Mouse (Mus musculus) cerebellum, adult (tissue): ENCODE data around the gene Mymx.
"Not testable (repeated sequence)": the region's sequence is repeated elsewhere in the genome, so short reads cannot be mapped to it uniquely, and the experiment has no call there.

ENCODE experiments used
- ATAC-seq: cut with Nextera tagmentation; 2 replicates; pipeline ENCODE4 v1.9.2; 2017; ENCODE audit warnings: mild to moderate bottlenecking, moderate library complexity, mixed read lengths; ENCODE audit not compliant: insufficient number of reproducible peaks, low FRiP score, low TSS enrichment

Mymx gene

DNA sequence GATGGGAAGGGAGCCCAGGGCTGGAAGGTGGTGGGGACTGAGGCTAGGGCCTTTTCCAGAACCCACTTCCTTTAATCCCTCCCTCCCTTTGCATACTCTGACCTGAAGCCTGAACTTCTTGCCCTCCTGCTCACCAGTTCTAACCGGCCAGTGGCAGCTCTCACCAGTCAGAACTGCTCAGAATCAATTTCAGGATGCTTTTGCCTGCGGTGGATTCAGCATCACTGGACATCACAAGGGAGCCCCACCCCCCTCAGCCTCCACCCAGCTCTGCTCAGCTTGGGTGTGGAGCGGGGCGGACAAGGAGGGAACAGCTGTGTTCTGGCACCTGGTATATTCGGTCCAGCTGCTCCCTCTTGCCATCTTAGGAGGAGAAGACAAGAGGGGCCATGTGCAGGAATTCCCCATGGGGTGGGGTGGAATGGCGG is at the start of gene Mymx:
Gene Mymx, minus strand, starts transcription at position 226 of the 428 bp plus-strand sequence.
- ATAC-seq: no peak

DNA sequence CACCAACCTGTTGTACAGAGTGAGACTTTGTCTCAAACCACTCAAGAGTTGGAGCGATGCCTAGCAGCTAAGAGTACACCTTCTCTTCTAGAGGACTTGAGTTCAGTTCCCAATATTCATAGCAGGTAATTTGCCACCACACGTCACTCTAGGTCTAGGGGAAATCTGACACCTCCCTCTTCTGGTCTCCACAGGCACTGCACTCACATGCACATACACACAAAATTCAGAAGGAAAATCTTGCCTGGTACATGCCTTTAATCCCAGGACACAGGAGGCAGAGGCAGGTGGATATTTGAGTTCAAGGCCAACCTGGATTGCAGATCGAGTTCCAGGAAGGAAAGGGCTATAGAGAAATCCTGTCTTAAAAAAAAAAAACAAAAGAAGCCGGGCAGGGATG is 42.3 kb upstream of the Mymx start:
- no peak for ATAC-seq

DNA sequence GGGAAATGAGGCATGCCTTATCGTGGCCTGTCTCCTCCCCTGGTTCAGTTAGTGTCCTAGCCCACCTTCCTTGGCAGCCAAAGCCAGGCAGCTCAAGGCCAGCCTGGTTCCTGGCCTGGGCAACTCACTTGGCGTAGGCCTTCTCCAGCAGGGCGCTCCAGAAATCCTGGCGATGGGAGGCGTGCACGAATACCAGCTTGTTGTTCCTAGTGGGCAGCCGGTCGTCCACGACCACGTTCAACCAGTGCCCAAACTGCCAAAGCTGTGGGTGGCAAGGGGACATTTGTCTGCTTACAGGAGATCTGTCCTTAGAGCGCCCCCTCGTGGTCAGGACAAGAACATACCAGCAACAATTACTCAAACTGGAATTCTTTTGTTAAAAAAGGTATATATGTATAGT is 40.8 kb upstream of the Mymx start:
- ATAC-seq: no peak; the same call in 1 of the 2 replicates

DNA sequence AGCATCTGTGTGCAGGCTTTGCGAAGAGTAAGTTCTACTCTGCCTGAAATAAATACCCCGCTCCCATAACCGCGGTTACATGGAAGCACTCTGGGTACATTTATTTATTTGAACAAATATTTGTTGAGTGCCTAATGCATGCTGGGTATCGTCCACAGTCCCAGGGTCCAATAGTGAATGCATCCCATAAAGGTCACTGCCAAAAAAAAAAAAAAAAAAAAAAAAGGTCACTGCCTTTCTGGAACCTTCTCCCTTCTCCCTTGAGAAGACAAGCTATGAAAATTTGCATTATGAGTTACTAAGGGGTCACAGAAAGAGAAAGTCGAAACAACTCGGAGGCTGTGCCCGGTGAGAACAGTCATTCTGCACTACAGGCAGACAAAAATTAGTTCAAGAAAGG is 40.1 kb upstream of the Mymx start:
- ATAC-seq: no peak

DNA sequence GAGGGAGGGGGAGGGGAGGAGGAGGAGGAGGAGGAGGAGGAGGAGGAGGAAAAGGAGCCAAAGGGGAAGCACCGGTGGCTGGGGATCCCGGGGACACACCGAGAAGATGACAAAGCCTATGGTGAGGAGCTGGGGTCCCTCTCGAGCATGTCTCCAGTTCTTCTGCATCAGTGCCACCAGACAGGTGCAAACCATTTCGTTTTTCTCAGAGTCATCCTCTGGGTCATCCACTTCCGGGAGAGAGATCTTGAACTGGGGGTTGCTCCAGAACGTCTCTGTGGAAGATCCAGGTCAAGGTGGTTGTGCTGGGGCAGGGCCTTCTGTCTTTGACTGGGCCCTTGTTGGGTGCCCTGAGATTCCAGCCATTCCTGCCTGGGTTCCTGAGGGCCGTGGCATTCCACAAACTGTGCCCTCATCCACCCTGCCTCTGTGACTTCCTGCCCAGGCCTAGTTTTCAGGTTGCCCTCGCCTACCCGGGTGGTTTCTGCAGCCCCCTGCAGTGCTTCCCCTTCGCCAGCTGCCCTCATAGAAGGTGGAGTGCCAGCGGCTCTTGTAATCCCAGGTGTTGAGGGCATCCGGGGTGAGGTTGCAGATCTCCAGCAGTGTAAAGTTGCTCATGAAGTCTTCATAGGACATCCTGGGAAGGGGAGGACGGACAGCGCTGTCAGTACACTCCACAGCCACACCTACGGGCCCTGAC is 36.8 kb upstream of the Mymx start:
- no peak for ATAC-seq

DNA sequence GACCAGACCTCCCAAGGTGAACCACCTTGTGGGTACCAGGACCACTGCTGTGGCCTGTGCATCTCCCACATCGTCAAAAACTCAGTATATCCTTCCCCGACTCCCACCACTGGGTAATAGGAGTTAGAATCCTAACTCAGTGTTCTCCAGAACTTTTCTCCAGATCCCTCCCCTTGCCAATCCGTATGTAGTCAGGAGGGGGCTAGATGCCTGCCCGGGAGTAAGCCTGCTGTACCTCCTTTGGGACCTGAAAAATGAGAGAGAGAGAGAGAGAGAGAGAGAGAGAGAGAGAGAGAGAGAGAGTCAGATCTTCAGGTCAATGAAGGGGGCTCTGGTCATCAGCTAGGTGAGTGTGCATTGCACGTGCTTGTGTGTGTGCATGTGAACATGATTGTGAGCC is 32.1 kb upstream of the Mymx start:
- ATAC-seq: no peak

DNA sequence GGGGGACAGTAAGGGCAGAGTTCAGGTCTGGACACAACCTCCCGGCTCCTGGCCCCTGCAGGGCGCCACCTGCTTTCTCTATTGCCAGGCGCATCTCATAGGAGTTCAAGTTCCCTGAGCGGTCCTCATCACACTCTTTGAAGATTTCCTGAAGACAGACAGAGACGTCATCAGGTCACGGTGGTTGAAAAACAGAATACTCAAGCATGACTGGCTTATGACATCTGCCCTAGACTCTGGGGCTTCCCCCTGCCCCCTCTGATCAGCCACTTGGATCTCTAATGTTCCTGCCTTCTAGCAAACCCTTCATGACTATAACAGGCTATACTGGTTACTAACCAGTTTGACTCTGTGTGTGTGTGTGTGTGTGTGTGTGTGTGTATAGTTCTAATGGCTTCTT is 30.0 kb upstream of the Mymx start:
- ATAC-seq: no peak

DNA sequence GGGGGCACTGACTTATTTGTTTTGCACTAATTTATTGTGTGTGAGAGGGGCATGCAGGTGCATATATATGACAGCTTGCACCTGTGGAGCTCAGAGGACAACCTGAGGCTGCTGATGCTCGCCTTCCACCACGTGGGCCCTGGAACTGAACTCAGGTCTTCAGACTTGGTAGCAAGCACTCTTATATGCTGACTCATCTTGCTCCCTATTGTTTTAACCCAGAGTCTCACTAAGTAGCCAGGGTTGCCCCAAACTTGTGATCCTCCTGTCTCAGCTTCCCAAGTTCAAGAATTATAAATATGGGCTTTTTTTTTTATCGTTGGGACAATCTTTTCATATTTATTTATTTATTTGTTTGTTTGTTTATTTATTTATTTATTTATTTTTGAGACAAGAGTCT is 29.1 kb upstream of the Mymx start:
- ATAC-seq: no peak

DNA sequence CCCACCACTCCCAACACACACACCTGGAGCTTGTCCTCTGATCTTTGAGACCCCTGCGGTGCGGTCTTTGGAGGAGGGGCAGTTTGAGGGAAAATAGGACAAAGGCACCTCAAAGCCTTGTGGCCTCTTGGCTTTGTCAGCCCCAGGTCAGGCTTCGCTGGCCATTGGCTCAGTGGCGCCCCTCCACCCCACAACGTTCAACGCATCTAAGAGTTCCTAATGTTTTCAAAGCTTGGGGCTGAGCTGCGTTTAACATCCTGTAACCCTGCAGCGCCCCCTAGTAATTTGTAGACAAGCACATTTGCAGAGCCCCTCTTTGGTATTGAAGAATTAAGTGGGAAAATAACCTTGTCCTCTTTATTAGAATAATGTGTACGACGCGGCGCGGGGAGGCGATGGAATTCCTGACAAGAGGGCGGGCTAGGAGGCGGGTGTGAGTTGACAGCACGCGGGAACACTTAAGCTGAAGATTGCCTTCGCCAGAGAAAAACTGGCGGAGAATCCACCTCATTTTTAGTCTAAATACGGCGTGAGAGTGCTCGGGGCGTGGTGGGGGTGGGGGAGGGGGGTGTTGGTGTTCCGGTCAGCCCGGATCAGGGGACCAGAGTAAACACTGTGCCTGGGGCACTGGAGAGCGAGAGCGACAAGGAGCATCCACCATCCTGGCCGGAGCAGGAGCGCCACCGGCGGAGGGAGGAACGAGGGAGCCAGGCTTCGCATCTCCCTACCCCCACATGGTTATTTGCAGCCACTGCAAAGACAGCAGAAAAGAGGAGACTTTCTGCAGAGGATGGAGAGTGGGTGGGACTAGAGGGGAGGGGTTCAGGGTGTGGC is 28.2 kb upstream of the Mymx start:
- ATAC-seq: peak; percentile 80

DNA sequence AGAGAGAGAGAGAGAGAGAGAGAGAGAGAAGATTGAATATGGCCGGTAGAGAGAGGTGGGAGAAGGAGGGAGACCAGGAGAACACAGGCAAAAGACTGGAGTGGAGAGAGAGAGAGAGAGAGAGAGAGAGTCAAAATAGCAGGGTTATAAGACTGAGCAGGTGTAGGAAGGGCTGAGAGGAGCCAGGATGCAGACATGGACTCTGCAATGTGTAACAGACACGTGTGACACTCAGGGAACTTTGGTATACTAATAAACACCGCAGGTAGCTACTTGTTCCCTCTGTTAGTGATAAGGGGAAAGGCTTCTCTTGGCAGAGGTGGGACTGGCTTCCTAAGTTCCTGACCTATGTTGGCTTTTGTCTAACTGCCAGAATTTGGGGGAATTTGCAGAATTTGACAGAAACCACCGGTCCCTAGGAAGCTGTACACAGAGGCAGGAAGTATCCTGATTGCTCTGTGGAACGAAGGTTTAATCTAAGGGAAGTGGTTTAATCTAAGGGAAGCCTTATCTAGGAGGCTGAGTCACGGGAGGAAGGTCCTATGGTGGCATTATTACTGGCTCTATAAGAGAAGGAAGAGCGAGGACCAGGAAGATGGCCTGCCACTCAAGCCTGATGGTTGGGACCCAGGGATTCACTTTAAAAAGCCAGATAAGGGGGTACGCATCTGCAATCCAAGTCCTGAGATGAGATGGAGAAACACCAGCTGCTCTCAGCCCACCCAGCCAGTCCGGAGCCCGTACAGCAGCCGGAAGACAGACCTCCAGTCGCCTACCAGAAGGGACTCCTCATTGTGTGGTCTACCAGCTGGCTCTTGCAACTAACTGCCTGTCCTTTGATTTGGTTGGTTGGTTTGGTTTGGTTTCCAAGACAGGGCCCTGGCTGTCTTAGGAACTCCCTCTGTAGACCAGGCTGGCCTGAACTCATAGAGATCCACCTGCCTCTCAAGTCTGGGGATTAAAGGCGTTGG is 27.3 kb upstream of the Mymx start:
- no peak for ATAC-seq

DNA sequence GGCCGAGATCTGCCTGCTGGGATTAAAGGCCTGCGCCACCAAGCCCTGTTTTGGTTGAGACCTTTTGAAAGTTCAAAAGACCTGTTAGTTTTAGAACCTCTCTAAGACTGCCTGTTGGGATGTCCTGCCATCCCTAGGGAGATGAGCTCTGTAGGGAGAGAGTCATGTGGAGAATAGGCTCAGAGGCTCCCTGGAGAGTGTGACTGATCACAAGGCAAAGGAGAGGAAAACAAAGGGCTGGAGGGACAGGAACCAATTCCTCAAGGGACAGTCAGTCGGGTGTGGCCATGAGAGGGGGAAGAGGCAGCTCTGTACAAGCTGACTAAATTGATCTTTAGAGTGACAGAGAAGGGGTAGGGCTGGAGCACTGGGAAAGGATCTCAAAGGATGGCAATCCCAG is 26.3 kb upstream of the Mymx start:
- no peak for ATAC-seq

DNA sequence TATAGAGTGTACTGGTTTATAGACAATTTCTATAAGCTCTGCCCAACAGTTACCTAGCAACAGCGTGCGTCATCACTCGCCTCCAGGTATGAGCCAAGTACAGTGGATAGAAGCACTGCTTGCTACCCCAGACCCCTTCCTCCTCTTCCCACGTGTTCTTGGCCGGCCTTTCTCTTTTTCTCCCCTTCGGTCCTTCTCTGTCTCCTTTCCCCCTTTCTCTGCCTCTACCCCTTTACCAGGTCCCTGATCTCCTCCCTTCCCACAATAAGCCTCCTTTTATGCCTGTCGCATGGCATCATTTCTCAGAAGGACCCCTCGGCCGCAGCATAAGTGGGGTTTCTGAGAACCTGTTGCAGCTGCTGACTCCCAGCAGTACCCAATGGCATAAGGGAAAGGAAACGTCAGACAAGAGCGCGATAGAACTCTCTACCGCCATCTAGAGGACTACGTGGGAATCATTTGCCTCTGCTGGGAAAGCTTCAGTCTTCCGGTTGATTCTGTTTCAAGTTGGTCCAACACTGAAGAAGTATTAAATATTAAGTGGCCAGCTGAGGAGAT is 24.8 kb upstream of the Mymx start:
- peak; percentile 26; the same call in 1 of the 2 replicates for ATAC-seq

DNA sequence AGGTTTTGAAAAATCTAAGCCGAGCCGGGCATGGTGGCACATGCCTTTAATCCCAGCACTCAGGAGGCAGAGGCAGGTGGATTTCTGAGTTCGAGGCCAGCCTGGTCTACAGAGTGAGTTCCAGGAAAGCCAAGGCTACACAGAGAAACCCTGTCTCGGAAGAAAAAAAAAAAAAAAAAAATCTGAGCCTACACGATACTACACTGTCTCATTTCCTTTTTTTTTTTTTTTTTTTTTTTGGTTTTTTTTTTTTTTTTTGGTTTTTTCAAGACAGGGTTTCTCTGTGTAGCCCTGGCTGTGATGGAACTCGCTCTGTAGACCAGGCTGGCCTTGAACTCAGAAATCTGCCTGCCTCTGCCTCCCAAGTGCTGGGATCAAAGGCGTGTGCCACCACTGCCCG is 21.5 kb upstream of the Mymx start:
- ATAC-seq: not testable (repeated sequence)

DNA sequence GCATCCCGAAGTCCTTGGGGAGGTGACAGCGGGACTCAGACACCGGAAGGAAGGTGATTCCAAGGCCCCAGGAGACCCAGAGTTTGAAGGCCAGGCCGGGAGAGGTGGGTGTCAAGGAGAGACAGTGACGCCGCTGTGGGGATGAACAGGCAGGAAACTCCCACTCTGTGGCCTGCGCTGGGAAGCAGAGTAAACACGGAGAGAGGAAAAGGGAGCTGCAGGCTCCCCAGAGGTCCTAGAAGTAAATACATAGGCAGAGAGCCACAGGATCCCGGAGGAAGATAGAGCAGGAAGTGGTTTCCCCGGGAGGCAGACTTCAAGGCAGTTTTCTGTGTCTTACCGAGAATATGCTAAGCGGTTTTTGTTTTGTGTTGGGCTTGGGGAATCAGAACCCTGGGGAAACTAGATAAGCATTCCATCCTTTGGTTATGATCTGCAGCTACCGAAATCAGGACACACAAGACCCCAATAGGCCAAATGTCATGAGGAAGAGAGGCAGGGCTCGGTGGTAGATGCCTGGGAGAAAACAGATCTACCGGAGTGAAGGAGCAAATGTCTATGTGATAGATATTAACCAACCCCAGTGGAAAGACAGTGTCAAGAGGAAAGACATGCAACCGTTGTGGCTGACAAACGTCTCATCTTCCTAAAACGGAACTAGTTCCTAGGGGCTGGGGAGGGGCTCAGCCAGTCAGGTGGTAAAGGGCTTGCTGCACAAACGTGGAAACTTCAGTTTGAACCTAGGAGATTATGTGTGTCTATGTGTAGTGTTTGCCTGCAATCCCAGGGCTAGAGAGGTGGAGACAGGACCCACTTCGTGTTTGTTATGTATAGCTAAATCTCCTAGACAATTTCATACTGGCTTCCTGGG is 17.7 kb upstream of the Mymx start:
- ATAC-seq: no peak

DNA sequence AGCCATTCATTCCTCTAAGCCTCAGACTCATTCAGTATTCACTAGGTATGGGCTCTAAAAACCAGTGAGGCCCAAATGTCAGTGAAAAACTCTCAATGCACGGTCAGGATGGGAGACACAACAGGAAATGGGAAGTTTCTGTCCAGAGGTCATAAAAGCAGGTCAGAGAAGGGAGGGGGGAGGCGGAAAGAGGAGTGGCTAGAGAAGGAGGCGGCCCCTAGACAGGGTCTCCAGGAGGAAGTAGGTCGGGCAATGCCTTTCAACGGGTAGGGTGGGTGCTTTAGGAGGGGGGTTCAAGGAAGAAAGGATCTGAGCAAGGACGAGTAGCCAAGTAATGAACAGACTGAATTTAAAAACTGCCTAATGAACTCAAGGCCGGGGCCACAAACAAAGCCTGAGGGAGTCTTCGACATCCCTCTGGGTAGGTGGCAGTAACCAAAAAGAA is 17.1 kb upstream of the Mymx start:
- no peak for ATAC-seq

DNA sequence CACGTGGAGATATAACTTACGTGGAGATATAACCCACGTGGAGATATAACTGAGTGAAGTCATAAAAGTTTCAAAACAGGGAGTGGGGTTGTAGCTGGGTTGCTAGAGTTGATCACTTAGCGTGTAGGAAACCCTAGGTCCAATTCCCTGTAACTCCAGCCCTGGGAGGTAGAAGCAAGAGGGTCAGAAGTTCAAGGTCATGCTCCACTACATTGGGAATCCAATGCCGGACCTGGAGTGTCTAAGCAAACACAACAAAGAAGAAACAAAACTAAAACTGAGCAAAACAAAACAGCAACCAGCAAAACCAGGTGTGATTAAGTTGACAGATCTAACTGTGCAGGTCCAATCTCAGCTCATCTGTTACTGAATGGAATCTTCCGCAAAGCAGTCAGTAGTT is 15.8 kb upstream of the Mymx start:
- no peak for ATAC-seq

DNA sequence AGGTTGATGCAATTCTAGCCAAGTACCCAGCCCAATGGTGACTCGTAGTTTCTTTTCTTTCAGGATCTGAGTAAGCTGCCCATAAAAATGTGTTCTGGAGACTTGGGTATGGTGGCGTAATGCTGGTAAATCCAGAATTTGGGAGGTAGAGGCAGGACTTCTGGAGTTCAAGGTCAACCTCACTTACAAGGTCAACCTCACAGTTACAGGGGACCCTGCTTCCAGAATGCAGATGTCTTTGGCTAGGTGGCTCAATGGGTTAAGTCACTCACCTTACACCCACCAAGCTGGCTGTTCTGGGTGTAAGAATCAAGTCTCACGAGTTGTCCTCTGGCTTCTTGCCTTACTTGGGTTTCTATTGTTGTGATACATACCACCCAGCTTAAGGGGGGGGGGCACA is 14.8 kb upstream of the Mymx start:
- no peak for ATAC-seq

DNA sequence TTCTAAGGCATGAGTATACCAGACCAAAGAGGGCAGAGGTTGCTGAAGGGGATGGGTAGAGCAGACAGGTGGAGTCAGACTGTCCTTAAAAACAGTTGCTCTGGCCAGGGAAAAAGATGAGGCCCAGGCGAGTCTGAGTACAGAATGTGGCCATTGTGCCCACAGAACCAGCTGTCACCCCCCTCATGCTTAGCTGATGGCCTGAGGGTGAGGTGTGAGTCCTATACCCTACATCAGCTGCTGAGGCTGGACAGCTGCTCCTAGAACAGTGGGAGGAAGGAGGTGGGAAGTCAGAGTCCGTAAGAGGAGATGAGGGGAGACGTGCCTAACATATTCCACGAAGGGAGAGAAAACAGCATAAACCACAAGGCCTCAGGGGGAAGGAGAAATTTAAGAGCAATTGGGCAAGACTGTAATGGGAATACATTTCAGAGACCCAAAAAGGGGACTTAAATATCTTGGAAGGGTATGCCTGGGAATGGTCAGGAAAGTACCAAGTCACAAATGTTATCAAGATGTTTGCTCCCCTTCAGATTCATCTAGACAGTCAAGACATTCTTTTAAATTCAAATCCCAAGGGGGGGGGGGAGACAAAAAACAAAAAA is 14.2 kb upstream of the Mymx start:
- ATAC-seq: no peak

DNA sequence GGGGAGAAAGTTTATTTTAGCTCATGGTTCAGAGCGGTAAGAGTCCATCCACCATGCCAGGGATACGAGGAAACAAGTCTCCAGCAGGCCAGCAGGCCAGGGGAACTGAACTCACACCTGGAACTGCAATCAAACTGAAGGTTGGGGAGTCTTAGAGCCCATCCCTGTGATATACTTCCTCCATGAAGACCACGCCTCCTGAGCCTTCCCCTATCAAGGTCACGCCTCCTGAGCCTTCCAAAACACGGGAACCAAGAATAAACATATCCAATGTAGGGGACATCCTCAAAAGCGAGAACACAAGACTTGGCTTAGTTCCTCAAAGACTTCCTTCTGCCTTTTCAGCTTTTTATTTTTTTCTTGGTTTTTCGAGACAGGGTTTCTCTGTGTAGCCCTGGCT is 11.0 kb upstream of the Mymx start:
- ATAC-seq: no peak
